Mouse (Mus musculus): ENCODE results near the gene Ciart. TPM values are rescaled to one million over a fixed set of nuclear protein-coding genes. Genes with fewer than 3 reads are reported as not detected.
"Not testable (repeated sequence)": the region's sequence is repeated elsewhere in the genome, so short reads cannot be mapped to it uniquely, and the experiment has no call there.

Gene Ciart
- polyA plus RNA-seq, 1 experiment from 2014 or later, result 4.0 TPM

DNA sequence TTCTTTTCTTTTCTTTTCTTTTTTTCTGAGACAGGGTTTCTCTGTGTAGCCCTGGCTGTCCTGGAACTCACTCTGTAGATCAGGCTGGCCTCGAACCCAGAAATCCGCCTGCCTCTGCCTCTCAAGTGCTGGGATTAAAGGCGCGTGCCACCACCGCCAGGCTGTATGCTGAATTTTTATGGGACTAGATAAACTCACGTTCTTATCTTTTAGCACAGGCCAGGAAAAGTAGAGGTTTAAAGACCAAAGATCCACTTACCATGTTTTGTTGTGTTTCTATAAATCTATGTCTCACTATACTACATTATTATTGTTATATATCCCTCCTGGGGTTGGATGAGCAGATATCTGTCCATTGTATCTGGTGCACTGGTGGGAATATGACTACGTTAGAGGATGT is 41.4 kb upstream of the Ciart start:
- not testable (repeated sequence) for H3K9ac ChIP-seq (ENCODE audit: low read depth, low read length); ATAC-seq (ENCODE audit: low FRiP score, low TSS enrichment); H3K27ac ChIP-seq (ENCODE audit: low read depth, low read length); H3K27me3 ChIP-seq (ENCODE audit: control insufficient read depth, insufficient read depth, low read length); H3K36me3 ChIP-seq (ENCODE audit: control insufficient read depth, insufficient read depth, low read length); H3K9me3 ChIP-seq (ENCODE audit: control insufficient read depth, low read length); H3K4me3 ChIP-seq (ENCODE audit: low read length); H3K4me1 ChIP-seq (ENCODE audit: control insufficient read depth, insufficient read depth, low read length); H3K4me2 ChIP-seq (replicated peaks; ENCODE audit: low read depth, low read length)
- 90% methylated on average over 7 of the region's 7 CpGs for WGBS

GRCm38 (mm10) chr3:95920532-95920931 is 38.5 kb upstream of the Ciart start:
- not testable (repeated sequence) for H3K27ac ChIP-seq (ENCODE audit: low read depth, low read length); H3K4me1 ChIP-seq (ENCODE audit: control insufficient read depth, insufficient read depth, low read length); H3K27me3 ChIP-seq (ENCODE audit: control insufficient read depth, insufficient read depth, low read length); H3K4me2 ChIP-seq (replicated peaks; ENCODE audit: low read depth, low read length); H3K9ac ChIP-seq (ENCODE audit: low read depth, low read length); ATAC-seq (ENCODE audit: low FRiP score, low TSS enrichment); H3K4me3 ChIP-seq (ENCODE audit: low read length); H3K36me3 ChIP-seq (ENCODE audit: control insufficient read depth, insufficient read depth, low read length); H3K9me3 ChIP-seq (ENCODE audit: control insufficient read depth, low read length)
- 48% methylated on average over 2 of the region's 2 CpGs for WGBS

DNA sequence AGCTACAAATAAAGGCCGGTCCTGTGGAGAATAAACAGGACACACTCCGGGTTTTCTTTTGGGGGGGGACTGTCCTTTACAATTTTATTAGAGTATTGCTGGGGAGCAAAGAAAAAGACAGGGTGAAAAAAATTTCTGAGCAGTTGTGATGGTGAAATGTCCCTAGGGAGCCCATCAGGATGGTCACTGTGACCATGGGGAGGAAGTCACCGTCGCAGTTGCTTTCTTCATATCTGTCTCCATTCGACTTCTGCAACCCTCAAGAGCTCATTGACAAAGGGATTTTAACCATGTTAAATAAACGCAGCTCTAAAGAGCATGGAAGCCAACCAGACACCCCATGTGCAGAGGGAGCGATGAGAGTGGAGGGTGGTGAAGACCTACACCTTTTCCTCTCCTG is 34.7 kb upstream of the Ciart start:
- WGBS, result 77% methylated on average over 7 of the region's 7 CpGs

GRCm38 (mm10) chr3:95914706-95915105 is 32.7 kb upstream of the Ciart start:
- no peaks in the 10 kb centered on the region for H3K36me3 ChIP-seq (ENCODE audit: control insufficient read depth, insufficient read depth, low read length)
- no peaks in the 10 kb centered on the region for H3K4me1 ChIP-seq (ENCODE audit: control insufficient read depth, insufficient read depth, low read length)
- no peak for ATAC-seq (ENCODE audit: low FRiP score, low TSS enrichment)
- H3K4me3 ChIP-seq (ENCODE audit: low read length), result no peak overlapping the region
- H3K27ac ChIP-seq (ENCODE audit: low read depth, low read length), result no peak overlapping the region
- no peaks in the 10 kb centered on the region for H3K9me3 ChIP-seq (ENCODE audit: control insufficient read depth, low read length)
- no peaks in the 10 kb centered on the region for H3K27me3 ChIP-seq (ENCODE audit: control insufficient read depth, insufficient read depth, low read length)
- H3K4me2 ChIP-seq (replicated peaks; ENCODE audit: low read depth, low read length), result no peak overlapping the region
- no peak overlapping the region for H3K9ac ChIP-seq (ENCODE audit: low read depth, low read length)
- 92% methylated on average over 4 of the region's 4 CpGs for WGBS

More for the DNA sequence above, 34.7 kb upstream of the Ciart start:
- no peaks in the 10 kb centered on the region for H3K27me3 ChIP-seq (ENCODE audit: control insufficient read depth, insufficient read depth, low read length)
- H3K4me3 ChIP-seq (ENCODE audit: low read length), result no peak overlapping the region
- H3K4me2 ChIP-seq (replicated peaks; ENCODE audit: low read depth, low read length), result no peak overlapping the region
- H3K27ac ChIP-seq (ENCODE audit: low read depth, low read length), result no peak overlapping the region
- no peaks in the 10 kb centered on the region for H3K36me3 ChIP-seq (ENCODE audit: control insufficient read depth, insufficient read depth, low read length)
- ATAC-seq (ENCODE audit: low FRiP score, low TSS enrichment), result no peak
- no peaks in the 10 kb centered on the region for H3K9me3 ChIP-seq (ENCODE audit: control insufficient read depth, low read length)
- H3K9ac ChIP-seq (ENCODE audit: low read depth, low read length), result no peak overlapping the region
- H3K4me1 ChIP-seq (ENCODE audit: control insufficient read depth, insufficient read depth, low read length), result no peaks in the 10 kb centered on the region

- no peak overlapping the region for H3K27ac ChIP-seq (ENCODE audit: low read depth, low read length)
- no peak for ATAC-seq (ENCODE audit: low FRiP score, low TSS enrichment)
- H3K4me3 ChIP-seq (ENCODE audit: low read length), result no peak overlapping the region
- no peaks in the 10 kb centered on the region for H3K9me3 ChIP-seq (ENCODE audit: control insufficient read depth, low read length)
- 56% methylated on average over 4 of the region's 4 CpGs for WGBS
- H3K9ac ChIP-seq (ENCODE audit: low read depth, low read length), result no peak overlapping the region
- H3K36me3 ChIP-seq (ENCODE audit: control insufficient read depth, insufficient read depth, low read length), result no peaks in the 10 kb centered on the region
- H3K4me2 ChIP-seq (replicated peaks; ENCODE audit: low read depth, low read length), result no peak overlapping the region
- no peaks in the 10 kb centered on the region for H3K27me3 ChIP-seq (ENCODE audit: control insufficient read depth, insufficient read depth, low read length)
- peaks cover 29% of the 10 kb centered on the region; the same call in 1 of the 2 replicates for H3K4me1 ChIP-seq (ENCODE audit: control insufficient read depth, insufficient read depth, low read length)
Observed at GRCm38 (mm10) chr3:95907613-95908012, 25.6 kb upstream of the Ciart start.

GRCm38 (mm10) chr3:95906860-95907259 is 24.8 kb upstream of the Ciart start:
- H3K27me3 ChIP-seq (ENCODE audit: control insufficient read depth, insufficient read depth, low read length), result no peaks in the 10 kb centered on the region
- under 1% methylated on average over 12 of the region's 12 CpGs for WGBS
- no peaks in the 10 kb centered on the region for H3K36me3 ChIP-seq (ENCODE audit: control insufficient read depth, insufficient read depth, low read length)
- H3K27ac ChIP-seq (ENCODE audit: low read depth, low read length), result no peak overlapping the region
- no peak for ATAC-seq (ENCODE audit: low FRiP score, low TSS enrichment)
- H3K9ac ChIP-seq (ENCODE audit: low read depth, low read length), result peak overlapping the region; percentile 8; the same call in 1 of the 2 replicates
- H3K4me3 ChIP-seq (ENCODE audit: low read length), result peak overlapping the region; percentile 23
- H3K4me2 ChIP-seq (replicated peaks; ENCODE audit: low read depth, low read length), result peak overlapping the region; percentile 73
- no peaks in the 10 kb centered on the region for H3K9me3 ChIP-seq (ENCODE audit: control insufficient read depth, low read length)
- H3K4me1 ChIP-seq (ENCODE audit: control insufficient read depth, insufficient read depth, low read length), result peaks cover 36% of the 10 kb centered on the region

GRCm38 (mm10) chr3:95905940-95906492 is 24.0 kb upstream of the Ciart start:
- Histone ChIP-seq H3K27ac (ENCODE audit: low read depth, low read length) (no peak overlapping the region), H3K9me3 (ENCODE audit: control insufficient read depth, low read length) (no peaks in the 10 kb centered on the region), H3K4me1 (ENCODE audit: control insufficient read depth, insufficient read depth, low read length) (peaks cover 40% of the 10 kb centered on the region), H3K27me3 (ENCODE audit: control insufficient read depth, insufficient read depth, low read length) (no peaks in the 10 kb centered on the region), H3K4me3 (ENCODE audit: low read length) (peak overlapping the region; percentile 36; the same call in 1 of the 2 replicates), H3K9ac (ENCODE audit: low read depth, low read length) (peak overlapping the region; percentile 52; the same call in 1 of the 2 replicates), H3K36me3 (ENCODE audit: control insufficient read depth, insufficient read depth, low read length) (no peaks in the 10 kb centered on the region), H3K4me2 (replicated peaks; ENCODE audit: low read depth, low read length) (peak overlapping the region; percentile 73)
- no peak for ATAC-seq (ENCODE audit: low FRiP score, low TSS enrichment)
- WGBS, result under 1% methylated on average over 12 of the region's 12 CpGs

- whole genome bisulfite sequencing, result under 1% methylated on average over 18 of the region's 18 CpGs
- peak overlapping the region; percentile 36 for H3K4me3 ChIP-seq (ENCODE audit: low read length)
Observed at GRCm38 (mm10) chr3:95905146-95905939, 23.3 kb upstream of the Ciart start.

GRCm38 (mm10) chr3:95904568-95904967 is 22.5 kb upstream of the Ciart start, which contains the start of gene Car14:
Gene Car14 (minus strand): TSS chr3:95904691.
- WGBS, result 1% methylated on average over 15 of the region's 15 CpGs
- Histone ChIP-seq H3K36me3 (ENCODE audit: control insufficient read depth, insufficient read depth, low read length) (no peaks in the 10 kb centered on the region), H3K9ac (ENCODE audit: low read depth, low read length) (peak within 1 kb of the TSS; percentile 52), H3K27me3 (ENCODE audit: control insufficient read depth, insufficient read depth, low read length) (no peaks in the 10 kb centered on the region), H3K9me3 (ENCODE audit: control insufficient read depth, low read length) (no peaks in the 10 kb centered on the region), H3K4me3 (ENCODE audit: low read length) (peak within 1 kb of the TSS; percentile 36), H3K4me2 (replicated peaks; ENCODE audit: low read depth, low read length) (peak within 1 kb of the TSS; percentile 73), H3K27ac (ENCODE audit: low read depth, low read length) (peak within 1 kb of the TSS; percentile 37; the same call in 1 of the 2 replicates), H3K4me1 (ENCODE audit: control insufficient read depth, insufficient read depth, low read length) (peaks cover 40% of the 10 kb centered on the region)
- ATAC-seq (ENCODE audit: low FRiP score, low TSS enrichment), result peak; percentile 25

More at GRCm38 (mm10) chr3:95905146-95905939, 23.3 kb upstream of the Ciart start:
- peak; percentile 51 for ATAC-seq (ENCODE audit: low FRiP score, low TSS enrichment)
- peak overlapping the region; percentile 73 for H3K4me2 ChIP-seq (replicated peaks; ENCODE audit: low read depth, low read length)
- no peaks in the 10 kb centered on the region for H3K36me3 ChIP-seq (ENCODE audit: control insufficient read depth, insufficient read depth, low read length)
- H3K27me3 ChIP-seq (ENCODE audit: control insufficient read depth, insufficient read depth, low read length), result no peaks in the 10 kb centered on the region
- no peaks in the 10 kb centered on the region for H3K9me3 ChIP-seq (ENCODE audit: control insufficient read depth, low read length)
- H3K4me1 ChIP-seq (ENCODE audit: control insufficient read depth, insufficient read depth, low read length), result peaks cover 40% of the 10 kb centered on the region
- H3K27ac ChIP-seq (ENCODE audit: low read depth, low read length), result 0 out of 2 replicates have a peak overlapping the region, but pooled peaks have one; percentile 20
- peak overlapping the region; percentile 52; the same call in 1 of the 2 replicates for H3K9ac ChIP-seq (ENCODE audit: low read depth, low read length)

All from kidney, embryonic 14.5 days (tissue).